Mouse (Mus musculus) urinary bladder, adult 18-20 months (tissue): ENCODE data around the gene Btbd10.

ENCODE experiments used
- DNase-seq, 2 experiments: peaks; one replicate each; pipeline ENCODE4 v3.0.0; 2022; ENCODE audit warnings: low spot score in 2 of 2, mixed read lengths in 2 of 2

Gene Btbd10

DNA sequence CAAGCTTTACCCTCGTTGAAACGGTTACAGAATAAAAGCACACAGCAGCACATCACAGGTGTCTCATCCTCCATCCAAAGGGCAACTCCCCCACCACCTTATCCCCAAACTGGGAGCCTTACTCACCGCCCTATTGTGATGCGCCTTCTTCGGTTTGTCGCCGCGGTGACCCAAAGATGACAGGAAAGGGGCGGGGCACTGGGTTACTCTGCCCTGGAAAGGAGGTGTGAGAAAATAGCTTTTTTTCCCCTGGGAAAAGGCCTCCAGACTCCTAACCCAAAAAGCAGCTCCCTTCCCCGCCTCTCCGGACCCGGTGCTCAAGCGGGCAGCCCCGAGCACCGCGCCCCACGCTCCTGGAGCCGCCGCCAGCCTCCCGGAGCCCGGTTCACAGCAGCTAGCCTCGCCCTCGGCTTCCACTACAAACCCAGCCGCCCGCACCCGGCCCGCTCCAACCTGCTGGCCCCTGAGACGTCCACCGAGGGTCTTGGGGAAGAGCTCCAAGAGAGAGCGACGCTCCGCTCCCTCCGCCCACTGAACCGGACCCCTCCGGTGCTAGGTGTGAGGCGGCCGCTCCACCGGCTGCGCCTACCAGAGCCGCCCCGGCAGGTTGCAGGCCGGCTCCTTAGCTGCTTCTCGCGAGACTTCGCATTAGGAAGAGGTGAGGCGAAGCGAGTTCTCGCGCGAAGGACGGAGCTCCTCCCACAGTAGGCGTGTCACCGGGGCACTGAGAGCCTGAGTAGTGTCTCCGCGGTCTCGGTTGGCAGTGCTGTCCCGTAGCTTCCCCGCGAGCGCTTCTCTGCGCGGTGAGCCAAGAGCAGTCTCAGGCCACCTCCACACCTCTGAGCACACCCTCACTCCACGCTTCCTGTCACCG, at the start of gene Btbd10:
Gene Btbd10 (minus strand): TSS at position 647 of the 874 bp plus-strand sequence.
- DNase-seq = peak; percentile 96 to 99

DNA sequence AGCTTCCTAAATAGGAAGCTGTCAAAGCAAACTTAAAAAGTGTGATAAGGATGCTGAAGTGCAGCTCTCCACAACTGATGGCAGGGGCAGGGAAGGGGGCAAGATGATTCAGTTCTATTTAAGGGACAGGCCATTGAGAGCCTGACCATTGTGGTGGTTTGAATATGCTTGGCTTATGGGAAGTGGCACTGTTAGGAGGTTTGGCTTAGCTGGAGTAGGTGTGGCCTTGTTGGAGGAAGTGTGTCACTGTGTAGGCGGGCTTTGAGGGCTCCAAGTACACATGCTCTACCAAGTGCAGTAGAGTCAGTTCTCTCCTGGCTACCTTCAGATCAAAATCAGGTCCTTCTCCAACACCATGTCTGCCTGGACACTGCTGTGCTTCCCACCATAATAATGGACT, 47.3 kb upstream of the Btbd10 start:
- DNase-seq = no peak

DNA sequence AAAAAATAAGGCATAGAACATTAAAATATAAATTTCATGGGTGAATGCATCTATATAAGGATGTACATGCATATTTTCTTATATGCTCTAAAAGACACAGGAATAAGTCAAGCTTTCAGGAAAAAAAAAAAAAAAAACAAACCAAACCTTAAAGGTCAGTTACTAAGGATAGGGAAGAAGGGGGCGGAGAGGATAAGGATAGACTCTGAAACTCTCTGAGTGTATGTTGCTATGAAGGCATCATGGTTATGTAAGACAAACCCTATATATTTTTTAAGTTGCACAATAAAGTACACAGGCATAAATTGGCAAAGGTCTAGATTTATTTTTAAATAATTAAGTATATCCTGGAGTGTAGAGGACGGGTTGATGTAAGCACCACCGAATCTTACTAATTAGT, 46.1 kb upstream of the Btbd10 start:
- DNase-seq = no peak

DNA sequence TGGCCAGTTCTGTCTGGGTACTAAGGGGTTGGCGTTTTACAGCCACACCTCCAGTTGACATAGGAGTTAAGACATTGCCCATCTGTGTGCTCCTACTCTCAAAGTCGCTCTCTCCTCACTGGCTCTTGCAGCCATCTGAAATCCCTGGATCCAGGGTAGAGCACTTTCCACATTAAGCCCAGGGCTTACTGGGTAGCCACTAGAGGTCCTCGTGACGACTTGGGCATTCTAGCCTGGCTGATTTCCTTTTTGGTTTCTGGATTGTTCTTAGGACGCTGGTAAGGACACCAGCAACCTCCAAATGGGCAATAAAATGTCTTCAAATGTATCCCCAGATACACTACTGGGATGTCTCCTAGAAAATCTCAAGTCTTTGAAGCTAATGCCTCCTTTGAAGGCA, 39.5 kb upstream of the Btbd10 start:
- DNase-seq = no peak

DNA sequence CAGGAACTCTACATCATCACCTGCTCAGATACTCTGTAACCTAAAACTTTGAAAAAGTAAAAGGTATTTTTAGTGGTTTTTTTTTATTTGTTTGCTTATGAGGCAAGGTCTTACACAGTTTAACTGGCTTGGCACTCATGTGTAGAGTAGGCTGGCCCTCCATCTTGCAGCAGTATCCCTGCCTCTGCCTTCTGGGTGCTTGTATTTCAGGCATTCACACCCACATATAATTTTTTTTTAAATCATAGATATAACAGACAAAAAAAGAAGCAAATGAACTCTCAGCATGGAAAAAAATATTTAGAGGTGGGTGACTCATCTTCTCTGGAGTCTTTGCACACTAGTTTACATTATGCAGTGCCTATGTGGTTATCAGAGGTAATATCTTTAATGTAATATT, 28.9 kb upstream of the Btbd10 start:
- DNase-seq = no peak

DNA sequence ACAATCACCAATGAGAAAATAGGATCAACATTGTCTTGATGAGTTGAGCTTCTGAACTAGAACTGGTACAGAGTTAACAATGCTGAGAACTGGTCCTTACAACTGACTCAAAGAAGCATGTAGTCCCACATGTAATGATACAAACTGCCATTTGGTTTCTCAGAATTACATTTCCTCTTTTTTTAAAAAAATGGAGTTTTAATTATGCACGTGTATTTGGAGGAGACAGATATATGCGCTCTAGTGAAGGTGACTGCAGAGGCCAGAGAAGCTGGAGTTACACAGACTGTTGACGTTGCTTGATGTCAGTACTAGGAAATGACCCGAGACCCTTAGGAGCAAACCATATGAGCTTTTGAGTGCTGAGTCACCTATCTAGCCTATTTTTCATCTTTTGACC, 27.5 kb upstream of the Btbd10 start:
- no peak for DNase-seq

DNA sequence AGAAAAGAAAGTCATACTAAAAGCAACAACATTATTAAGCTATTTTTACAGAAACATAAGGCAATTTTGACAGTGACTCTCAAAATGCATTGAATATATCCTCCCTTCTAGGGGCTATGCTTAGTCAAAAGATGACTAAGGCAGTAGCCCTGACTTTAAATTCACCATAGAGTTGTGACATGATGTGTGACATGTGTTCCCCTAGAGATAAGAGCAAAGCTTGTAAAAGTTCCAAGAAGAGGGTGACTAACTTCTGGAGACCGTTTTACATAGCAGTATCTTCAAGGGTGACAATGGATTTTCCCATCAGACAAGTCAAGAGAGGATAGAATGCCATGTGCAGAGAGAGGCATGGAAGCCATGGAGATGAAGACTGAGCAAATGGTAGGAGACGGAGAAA, 22.4 kb upstream of the Btbd10 start:
- no peak for DNase-seq

DNA sequence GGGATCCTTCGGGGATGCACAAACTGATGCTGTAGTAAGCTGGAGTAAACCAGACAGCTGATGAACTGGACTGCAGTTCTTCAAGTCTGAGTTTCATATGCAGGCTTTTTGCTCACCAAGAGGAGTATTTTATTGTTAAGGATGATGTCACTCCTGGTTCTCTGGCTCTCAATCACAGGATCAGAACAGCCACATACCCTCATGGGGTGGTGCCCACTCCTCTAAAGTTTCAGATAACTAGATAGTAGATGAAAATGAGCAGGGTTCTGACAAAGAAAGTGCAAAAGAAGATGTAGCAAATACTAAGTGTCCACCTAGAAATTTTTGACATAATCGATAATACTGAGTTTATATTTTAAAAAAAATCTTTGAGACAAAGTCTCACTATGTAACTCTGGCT, 19.3 kb upstream of the Btbd10 start, which contains the start of gene Pth:
Gene Pth (minus strand): TSS at position 101 of the 400 bp plus-strand sequence.
- no peak for DNase-seq

DNA sequence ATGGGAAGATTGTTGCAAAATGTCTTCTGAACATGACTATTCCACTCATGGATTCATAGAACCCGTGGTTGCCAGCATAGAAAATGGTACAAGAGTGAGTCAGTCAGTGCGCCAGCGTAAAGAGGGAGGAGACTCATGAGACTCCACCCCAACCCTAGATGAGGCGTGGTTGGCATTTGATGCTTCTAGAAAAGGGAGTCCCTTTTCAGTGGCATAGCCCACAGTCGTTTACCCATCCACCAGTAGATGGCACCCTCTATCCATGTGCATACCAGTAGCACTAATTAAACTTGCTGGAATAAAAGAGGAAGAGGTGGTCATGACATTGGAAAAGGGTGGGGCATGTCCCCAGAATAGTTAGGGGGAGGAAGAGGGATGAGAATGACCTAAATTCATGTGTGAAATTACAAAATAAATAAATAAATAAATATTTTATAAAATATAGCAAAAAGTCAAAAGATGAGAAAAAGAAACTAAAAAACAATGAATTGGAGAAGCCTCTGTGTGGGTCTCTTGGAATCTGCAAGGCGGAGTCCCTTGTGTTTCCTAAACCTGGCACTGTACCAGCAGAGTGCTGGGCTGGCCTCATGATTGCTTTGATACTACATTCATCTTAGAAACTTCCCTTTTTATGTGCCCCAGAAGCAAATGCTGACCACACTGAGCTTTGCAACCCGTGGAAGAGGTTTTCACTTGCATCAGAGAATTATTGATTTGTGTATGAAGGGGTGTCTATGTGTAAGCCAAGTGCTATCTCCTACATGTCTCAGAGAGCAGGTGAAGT, 8.9 kb upstream of the Btbd10 start:
- peak; percentile 44 to 59 for DNase-seq

DNA sequence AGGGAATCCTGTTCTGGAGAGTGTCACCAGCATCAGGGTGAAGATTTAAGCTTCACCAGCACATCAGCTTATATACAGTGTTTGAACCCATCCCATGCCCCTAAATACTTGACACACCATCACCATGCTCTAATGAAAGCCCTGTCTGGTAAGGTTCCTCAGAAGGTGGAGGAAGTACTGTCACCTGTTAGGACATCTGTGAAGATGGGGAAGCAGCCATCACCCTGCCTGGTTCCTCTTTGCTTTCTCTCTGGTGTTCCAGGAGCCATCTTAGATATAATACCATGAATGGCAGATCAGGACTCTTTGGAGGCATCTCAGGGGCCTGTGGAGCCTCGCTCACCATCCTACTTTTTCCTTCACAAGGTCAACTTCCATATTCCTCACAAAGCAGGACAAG, 3.5 kb upstream of the Btbd10 start:
- no peak for DNase-seq

DNA sequence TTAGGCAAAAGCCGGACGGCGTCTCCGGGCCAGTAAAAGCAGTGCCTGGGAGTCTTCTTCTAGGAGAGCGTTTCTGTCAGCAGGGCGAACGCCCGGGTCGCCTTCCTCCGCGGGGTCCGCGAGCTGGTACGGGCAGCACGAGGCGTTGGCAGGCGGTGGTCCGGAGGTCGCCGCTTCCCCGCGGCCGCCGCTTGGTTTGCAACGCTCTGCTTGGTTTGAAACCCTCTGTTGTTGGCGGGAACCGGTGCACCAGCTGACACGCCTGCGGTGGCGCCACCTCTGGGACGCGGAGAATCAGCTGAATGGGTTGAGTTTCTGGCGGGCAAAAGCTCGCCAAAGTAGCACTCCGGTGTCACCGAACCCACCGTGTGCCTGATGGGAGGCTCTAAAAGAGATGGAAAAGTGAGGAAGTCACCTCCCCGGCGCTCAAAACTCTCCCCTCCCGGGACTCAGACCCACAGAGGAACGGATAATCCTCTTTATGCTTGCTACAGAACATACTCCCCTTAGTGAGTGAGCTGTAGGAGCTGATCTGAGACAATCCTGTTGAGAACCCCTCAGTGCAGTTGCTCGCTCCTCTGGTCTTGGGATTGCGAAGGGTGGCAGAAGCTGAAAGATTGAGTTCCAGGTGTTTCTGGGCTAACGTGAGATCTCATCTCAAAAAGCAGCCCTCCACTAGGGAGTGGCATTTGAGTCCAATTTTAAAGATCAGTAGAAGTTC, 588 bp upstream of the Btbd10 start:
- peak in 1 of 2 experiments; percentile 58 for DNase-seq

DNA sequence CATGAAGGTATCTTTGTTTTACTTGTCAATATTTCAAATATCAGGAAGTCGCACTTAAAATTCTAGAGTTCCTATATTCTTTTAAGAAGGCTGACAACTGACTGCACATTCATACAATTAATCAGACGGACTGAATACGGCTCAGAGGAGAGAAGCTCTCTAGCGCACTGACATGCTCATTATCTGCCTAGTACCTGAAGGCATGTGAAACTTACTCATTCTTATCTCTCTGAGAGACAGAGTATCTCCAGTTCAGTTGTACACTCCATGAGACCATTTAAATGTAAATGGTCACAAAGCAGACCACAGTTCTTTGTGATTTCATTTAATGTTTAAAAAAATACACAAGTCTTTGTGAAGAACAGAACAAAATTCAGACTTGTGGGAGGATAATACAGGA, 1.8 kb downstream of the Btbd10 start:
- no peak for DNase-seq

DNA sequence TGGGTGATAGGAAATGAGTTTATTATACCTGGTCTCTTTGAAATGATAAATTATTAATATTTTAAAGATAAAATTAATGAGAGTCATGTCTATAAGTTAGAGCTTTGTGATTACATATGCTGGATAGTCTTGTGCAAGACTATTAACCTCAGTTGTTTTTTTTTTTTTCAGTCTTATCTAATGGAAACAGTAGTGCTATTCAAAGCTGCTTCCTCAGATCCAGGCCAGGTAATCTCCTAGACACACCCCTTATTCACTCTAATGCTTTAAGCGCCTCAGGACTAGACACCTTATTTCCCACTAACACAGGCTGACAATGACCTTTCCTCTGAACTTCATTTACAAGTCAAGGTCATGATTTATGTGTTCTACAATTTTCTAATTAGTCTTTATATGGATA, 20.1 kb downstream of the Btbd10 start:
- no peak for DNase-seq

DNA sequence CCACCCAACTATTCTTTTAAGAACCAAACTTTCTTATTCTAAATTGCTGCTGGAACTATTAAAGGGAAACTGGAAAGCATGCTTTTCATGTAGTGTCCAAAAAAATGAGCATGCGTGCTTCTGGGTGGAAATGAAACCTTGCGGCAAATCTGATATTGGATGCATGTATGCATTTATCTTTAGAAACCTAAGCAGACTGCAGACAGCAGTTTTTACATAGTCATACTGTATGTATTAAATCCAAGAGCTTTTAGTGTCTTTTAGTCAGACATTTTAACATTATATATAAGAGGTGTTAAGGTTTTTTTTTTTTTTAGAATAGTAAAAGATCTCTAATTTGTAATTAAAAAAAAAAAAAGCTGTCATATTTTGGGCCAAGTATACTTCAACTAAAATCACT, 21.5 kb downstream of the Btbd10 start:
- no peak for DNase-seq

DNA sequence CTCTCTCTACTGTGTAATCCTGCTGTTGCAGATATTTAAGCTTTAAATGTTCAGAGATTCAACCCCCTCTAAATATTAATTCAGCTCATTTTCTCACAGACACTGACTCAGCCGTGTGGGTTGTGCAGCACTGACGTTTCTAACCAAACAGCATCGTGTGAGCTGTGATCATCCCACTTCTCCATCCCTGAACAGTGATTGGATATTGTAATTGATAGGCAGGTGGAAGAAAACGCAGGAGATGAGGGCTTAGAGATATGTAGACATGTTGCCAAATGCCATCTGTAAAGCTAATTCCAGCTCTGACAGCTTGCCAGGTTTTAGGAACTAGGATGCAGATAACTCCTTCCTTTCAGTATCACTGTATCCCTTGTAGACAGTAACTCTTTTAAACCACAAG, 21.9 kb downstream of the Btbd10 start:
- no peak for DNase-seq

DNA sequence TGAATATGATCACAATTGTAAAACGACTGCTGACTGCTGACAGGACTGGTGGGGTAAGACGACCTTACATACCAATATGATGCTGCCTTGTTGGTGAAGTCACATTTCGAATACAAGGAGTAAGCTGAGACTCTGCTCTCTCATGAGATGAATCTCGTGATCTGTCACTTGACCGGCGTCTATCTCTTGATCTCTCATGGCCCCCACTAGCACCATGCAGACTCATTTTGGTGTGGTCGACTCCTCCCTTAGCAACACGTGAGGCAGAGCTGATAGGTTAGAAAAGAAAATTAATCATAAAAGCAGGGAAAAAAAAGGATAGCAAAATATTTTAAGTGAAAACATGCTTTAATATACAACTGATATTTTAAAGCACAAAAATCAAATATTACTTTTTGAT, 33.9 kb downstream of the Btbd10 start:
- no peak for DNase-seq

DNA sequence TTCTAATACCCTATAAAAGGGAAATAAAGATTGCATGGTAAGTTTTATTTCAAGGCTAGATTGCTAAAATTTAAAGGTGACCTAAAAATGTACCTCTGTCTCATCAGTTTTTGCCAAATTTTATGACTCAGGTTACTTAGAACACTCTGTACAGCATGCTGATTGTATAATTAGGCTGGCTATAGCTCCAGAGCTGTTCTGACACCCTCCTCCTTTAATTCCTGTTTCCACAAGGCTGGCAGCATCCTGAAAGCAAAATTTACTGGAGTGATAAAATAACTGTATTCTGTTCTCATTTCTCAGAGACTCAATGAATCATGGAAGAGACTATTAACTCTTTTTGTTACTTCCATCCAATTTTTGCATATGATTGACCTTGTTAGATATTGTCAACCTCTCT, 35.2 kb downstream of the Btbd10 start:
- no peak for DNase-seq

DNA sequence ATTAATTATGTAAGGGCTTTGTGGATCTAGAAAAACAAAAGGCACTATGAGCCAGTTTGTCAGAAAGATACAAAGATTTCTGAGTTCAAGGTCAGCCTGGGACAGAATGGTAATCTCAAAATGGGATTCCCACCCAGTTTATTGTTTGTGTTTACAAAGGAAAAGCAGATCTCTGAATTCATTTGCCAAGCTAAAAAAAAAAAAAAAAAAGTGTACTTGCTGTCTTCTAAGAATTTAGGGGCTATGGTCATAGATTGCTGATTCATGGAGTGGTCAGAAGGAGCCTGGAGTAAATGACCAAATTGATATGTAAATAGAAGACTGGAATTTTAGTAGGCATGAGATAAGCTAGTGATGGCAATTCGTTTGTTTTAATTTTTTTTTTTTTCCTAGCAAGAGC, 49.1 kb downstream of the Btbd10 start:
- DNase-seq = no peak

DNA sequence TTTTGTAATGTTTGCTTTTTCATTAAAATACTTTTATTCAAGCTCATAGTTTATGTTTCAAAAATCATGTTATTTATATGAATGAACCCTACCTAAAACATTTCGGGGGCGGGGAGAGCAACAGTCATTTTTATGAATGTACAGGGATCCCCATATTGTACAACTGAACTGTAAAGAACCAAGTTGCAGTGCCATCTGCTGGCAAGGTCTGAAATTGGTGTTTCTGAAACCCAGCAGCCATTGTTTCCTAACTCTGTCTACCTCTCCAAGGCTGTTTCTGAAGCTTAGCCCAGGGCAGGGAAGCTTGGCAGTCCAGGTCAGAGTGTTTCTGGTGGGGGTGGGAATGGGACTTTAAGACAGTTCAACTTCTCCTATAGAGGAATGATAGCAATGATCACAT, 57.4 kb downstream of the Btbd10 start:
- peak in 1 of 2 experiments; percentile 52 for DNase-seq

DNA sequence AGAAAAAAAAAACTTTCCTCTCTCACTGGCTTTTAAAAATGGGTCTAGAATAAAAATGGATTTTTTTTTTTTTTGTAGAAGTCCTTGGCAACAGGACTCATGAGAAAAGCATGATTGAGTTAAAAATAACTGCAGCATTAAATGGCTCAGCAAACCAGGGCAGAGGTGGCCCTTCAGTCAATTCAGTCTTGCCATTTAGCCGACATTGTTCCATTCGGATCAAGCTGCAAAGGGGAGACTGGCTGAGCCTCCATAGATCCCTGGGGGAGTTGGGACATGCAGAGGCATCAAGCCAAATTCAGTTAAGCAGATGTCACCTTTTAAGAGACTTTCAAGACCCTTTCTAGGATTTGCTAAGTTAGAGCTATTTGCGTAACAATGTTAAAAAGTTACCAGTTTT, 59.1 kb downstream of the Btbd10 start:
- DNase-seq = no peak

DNA sequence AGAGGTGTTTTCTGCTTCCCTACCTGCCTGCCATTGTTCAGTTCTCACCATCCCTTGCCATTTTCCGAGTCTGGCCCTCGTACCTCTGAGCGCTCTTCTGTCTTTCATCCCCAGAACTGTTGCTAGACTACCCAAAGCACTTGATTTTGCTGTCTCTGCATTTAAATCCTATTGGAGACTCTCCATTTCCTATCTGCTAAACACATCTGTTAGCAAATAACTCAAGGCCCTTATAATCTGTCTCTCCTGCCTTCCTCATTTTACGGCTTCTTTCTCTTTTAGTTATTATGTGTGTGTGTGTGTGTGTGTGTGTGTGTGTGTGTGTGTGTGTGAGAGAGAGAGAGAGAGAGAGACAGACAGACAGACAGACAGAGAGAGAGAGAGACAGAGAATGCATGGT, 71.4 kb downstream of the Btbd10 start:
- no peak for DNase-seq
